Mouse (Mus musculus) ovary, postnatal 10 days (tissue): ENCODE results near the gene Celf3.

Experiments
- DNase-seq: peaks from one replicate; pipeline ENCODE4 v3.0.0; 2022; ENCODE audit warnings: low spot score

Celf3 gene

DNA sequence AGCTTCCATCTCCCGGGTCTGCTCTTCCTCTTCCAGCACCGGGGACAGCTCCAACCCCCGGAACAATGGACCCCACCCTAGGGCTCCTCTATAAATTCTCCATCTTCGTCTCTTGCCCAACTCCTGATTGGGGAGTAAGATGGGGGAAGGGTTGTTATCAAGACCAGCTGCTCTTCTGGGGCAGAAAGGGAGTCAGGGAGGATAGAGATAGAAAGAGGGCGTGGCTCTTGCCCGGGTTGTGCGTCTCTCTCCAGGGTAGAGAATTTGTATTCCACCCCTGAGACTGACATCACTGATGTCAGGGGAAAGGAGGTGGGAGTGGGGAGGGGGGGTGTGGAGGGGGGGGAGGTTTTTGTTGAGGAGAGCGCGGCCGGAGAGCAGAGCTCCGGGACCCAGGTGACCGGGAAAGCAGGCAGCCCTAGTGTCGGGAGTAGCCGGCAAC is at the start of gene Celf3:
Celf3 (plus strand) TSS at position 315 of the 442 bp plus-strand sequence.
- DNase-seq = no peak

- no peak for DNase-seq
Measured at GRCm38 (mm10) chr3:94430980-94431379, 47.1 kb upstream of the Celf3 start.

GRCm38 (mm10) chr3:94434305-94434704 is 43.8 kb upstream of the Celf3 start:
- DNase-seq = no peak

DNA sequence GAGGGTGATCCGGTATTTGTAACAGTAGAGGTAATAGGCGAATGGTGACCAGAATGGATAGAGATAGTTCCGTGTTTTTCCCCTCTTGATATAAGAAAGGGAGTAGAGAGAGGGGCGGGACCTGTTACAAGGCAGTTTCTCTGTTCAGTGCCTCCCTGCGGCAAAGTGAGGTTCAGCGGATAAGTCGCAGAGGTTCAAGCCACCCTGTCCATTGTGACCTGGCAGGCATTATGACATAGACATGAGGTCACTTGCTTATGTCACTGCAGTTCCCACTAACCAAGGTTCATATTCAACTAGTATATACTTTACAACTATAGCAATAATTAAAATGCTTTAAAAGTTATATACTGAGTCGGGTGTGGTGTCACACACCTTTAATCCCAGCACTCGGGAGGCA is 41.7 kb upstream of the Celf3 start:
- no peak for DNase-seq

- DNase-seq = no peak
Measured at GRCm38 (mm10) chr3:94441182-94441581, 36.9 kb upstream of the Celf3 start.

DNA sequence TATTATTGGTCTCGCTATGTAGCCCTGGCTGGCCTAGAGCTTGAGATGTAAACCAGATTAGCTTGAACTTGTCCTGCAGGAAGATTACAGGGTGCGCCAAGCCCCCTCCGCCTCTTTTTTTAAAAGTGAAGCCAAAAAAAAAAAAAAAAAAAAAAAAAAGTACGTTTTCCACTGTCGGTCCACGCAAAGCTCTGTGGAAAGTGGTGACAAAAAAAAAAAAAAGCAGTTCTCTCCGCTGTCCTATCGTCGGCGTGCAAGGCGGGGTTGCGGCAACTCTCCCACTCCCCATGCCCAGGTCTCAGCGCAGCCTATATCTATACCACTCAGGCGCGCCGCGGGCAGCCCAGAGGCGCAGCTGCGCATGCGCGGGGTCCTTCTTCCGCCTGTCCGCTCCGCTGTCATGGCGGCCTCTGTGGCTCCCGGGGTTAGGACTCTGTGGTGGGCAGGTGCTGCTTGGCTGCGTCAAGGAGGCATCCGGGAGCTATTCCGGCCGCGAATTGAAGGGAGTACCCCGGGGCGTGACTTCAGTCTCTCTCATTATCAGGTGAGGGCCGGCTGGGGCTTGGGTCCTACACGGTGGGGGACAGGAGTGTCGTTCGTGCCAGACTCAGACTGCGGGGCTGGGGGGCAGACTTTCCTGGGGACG is 35.0 kb upstream of the Celf3 start, which contains the start of gene Mrpl9:
Mrpl9 (plus strand) TSS at position 368 of the 646 bp plus-strand sequence.
- DNase-seq = peak; percentile 94

GRCm38 (mm10) chr3:94443597-94443964 is 34.5 kb upstream of the Celf3 start, which contains the start of gene Oaz3:
TSS of gene Oaz3 (minus strand) at chr3:94443915.
- no peak for DNase-seq

DNA sequence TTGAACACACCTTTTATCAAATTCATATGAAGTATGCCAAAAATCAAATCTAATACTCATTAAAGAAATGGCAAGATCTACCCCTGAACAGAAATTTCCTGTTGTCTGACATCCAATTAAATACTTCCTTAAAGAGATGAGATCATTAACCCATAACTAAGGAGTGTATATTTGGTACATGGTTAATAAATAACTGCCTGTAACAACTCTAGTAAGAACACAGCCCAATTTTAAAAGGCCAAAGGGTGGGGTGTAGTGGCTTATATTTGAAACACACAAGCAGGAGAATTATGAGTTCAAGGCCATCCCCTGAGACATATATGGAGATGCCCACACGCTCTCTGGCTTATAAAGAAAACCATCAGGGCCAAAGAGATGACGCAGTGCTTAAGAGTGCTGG is 28.7 kb upstream of the Celf3 start:
- DNase-seq = no peak

GRCm38 (mm10) chr3:94456529-94457000 is 21.5 kb upstream of the Celf3 start:
- DNase-seq = peak; percentile 38

DNA sequence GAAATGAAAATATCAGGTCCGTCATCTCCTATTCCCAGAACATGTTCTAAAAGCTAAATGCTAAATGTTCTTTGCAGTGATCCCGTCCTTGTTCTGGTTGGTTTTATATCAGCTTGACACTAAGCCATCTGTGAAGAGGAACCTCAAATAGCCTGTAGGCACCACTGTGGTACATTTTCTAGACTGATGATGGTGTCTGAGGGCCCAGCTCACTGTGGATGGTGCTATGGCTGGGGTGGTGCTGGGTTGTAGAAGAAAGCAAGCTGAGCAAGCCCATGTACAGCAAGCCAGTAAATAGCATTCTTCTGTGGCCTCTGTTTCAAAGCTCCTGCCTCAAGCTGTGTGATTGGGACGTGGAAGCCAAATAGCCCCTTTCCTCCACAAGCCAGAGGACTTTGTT is 21.0 kb upstream of the Celf3 start:
- DNase-seq = no peak

GRCm38 (mm10) chr3:94459834-94460233 is 18.3 kb upstream of the Celf3 start:
- DNase-seq = no peak

- no peak for DNase-seq
Measured at GRCm38 (mm10) chr3:94463926-94464578, 14.0 kb upstream of the Celf3 start.

GRCm38 (mm10) chr3:94465632-94466430 is 12.3 kb upstream of the Celf3 start:
- no peak for DNase-seq

GRCm38 (mm10) chr3:94468931-94469330 is 9.2 kb upstream of the Celf3 start:
- DNase-seq = no peak

DNA sequence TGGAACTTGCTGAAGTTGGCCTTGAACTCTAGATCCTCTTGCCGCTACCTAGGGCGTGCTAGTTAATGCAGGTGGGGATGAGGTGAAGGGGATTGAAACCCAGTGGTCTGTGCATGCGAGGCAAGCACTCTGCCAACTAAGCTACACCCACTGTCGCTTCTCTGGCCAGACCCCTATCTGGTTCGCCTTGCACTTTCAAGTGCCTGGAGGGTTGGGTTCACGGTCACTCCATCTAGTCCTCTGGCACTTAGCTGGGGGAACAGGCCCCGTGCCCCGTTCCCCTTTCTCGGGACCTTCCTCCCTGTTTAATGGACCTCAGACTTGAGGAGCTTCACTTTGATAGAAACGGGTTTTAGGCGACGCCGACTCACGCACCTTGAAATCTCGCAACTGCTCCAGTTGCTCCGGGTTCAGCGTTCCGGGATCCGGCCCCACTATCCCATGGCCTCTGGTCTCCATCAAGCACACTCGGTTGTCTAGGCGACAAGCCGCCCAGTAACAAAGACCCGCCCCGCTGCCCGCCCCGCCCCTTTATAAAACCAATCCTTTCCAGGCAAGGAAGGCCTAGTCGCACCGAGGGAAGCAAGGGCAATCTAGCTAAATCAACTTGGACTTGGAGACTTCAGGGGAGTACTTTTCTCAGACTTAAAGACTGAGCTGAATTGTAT is 5.5 kb upstream of the Celf3 start:
- no peak for DNase-seq

GRCm38 (mm10) chr3:94473115-94473505 is 5.0 kb upstream of the Celf3 start:
- DNase-seq = no peak

DNA sequence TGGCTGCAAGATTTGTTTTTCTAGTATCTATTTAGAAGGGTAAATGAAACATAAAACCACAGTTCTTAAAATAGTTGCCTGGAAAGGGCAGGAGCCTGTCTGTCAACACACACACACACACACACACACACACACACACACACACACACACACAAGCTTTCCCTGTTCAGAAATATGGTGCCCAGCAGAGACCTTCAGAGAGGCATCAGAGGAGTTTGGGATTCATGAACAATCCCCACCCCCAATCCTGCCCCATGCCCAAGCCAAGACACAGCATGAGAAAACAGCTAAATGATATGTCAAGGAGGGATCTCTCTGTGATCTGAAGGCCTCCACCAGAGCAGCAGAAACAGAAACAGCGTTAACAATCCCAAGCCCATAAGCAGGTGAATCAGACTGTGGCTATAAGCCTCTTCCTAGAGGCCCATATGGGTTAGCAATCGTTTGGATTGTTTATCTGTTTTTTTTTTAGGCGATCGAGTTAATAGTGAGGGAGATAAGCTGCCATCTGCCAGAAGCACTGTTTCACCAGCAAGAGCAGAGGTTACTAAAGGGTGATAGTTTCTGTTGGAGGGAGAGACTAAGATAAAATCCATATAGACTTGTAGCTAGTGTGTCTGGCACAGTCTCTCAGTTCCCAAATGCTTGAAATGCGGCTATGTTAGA is 4.4 kb upstream of the Celf3 start:
- DNase-seq = no peak

GRCm38 (mm10) chr3:94476301-94477035 is 1.6 kb upstream of the Celf3 start:
- no peak for DNase-seq

- DNase-seq = no peak
Measured at GRCm38 (mm10) chr3:94477444-94477843, 651 bp upstream of the Celf3 start.

DNA sequence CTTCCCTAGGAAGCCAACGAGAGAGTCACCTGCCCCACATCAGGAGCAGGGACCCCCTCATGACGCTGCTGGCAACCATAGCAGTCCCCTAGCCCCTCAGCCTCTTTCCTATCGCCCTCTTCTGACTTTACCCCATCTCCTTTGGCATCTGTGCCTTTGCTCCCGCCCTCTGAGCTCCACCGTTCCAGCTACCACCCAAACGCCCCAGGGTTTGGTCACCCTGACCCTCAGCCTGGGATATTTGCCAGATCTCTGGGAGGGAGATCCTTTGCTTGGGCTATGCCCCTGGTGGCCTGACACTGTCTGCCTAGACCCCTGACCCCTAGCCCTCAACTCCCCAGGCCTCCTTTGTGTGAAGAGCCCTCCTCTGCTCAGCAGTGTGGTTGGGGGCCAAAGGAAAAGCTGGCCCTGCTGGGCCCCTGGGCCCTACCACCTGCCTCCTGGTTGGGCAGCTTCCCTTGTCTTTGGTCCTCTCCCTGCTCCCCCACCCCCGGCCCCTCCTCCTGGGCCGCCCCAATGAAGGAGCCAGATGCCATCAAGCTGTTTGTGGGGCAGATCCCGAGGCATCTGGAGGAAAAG is 585 bp downstream of the Celf3 start:
- DNase-seq = no peak

- DNase-seq = no peak
Measured at GRCm38 (mm10) chr3:94479564-94479963, 1.5 kb downstream of the Celf3 start.
